Mouse (Mus musculus): Measurements from ENCODE around the gene 1190002N15Rik. TPM values are rescaled to one million over a fixed set of nuclear protein-coding genes. Genes with fewer than 3 reads are reported as not detected.

Gene 1190002N15Rik
- polyA plus RNA-seq (2014; fragmentation: Nextera tagmentation; extraction: Ambion mirVana): 25.7 and 38.7 TPM in 2 replicates

GRCm38 (mm10) chr9:94537970-94538822, at the start of gene 1190002N15Rik:
1190002N15Rik (minus strand) TSS chr9:94538081.
- no peaks in the 10 kb centered on the region for H3K36me3 ChIP-seq (replicated peaks; ENCODE audit: control insufficient read depth, insufficient read depth, low read depth, low read length)
- ATAC-seq (replicated peaks; ENCODE audit: insufficient number of reproducible peaks, low FRiP score, low TSS enrichment, low read depth) (peak; percentile 92), DNase-seq (ENCODE audit: low spot score) (peak; percentile 96)
- no peaks in the 10 kb centered on the region for H3K27me3 ChIP-seq (ENCODE audit: control insufficient read depth, insufficient read depth, low read length)
- no peaks in the 10 kb centered on the region for H3K4me1 ChIP-seq (ENCODE audit: control insufficient read depth, insufficient read depth, low read length)
- H3K9ac ChIP-seq (replicated peaks; ENCODE audit: low read length): peak within 1 kb of the TSS; percentile 75
- H3K27ac ChIP-seq (replicated peaks; ENCODE audit: low read depth, low read length): peak within 1 kb of the TSS; percentile 91
- peak within 1 kb of the TSS; percentile 93 for H3K4me2 ChIP-seq (ENCODE audit: low read depth, low read length)
- H3K9me3 ChIP-seq (replicated peaks; ENCODE audit: control insufficient read depth, low read length): no peaks in the 10 kb centered on the region
- under 1% methylated on average over 51 of the region's 104 CpGs for WGBS
- peak within 1 kb of the TSS; percentile 64 for H3K4me3 ChIP-seq (ENCODE audit: low read depth, low read length)

GRCm38 (mm10) chr9:94582309-94582708, 44.4 kb upstream of the 1190002N15Rik start:
- no peak overlapping the region for H3K27ac ChIP-seq (replicated peaks; ENCODE audit: low read depth, low read length)
- no peaks in the 10 kb centered on the region for H3K36me3 ChIP-seq (replicated peaks; ENCODE audit: control insufficient read depth, insufficient read depth, low read depth, low read length)
- no peaks in the 10 kb centered on the region for H3K4me1 ChIP-seq (ENCODE audit: control insufficient read depth, insufficient read depth, low read length)
- H3K27me3 ChIP-seq (ENCODE audit: control insufficient read depth, insufficient read depth, low read length): no peaks in the 10 kb centered on the region
- no peak for DNase-seq (ENCODE audit: low spot score)
- no peak overlapping the region for H3K4me2 ChIP-seq (ENCODE audit: low read depth, low read length)
- 59% methylated on average over 8 of the region's 8 CpGs for WGBS
- no peak overlapping the region for H3K9ac ChIP-seq (replicated peaks; ENCODE audit: low read length)
- H3K9me3 ChIP-seq (replicated peaks; ENCODE audit: control insufficient read depth, low read length): no peaks in the 10 kb centered on the region
- ATAC-seq (replicated peaks; ENCODE audit: insufficient number of reproducible peaks, low FRiP score, low TSS enrichment, low read depth): no peak
- no peak overlapping the region for H3K4me3 ChIP-seq (ENCODE audit: low read depth, low read length)

GRCm38 (mm10) chr9:94581661-94582060, 43.8 kb upstream of the 1190002N15Rik start:
- Histone ChIP-seq H3K4me3 (ENCODE audit: low read depth, low read length) (no peak overlapping the region), H3K9me3 (replicated peaks; ENCODE audit: control insufficient read depth, low read length) (no peaks in the 10 kb centered on the region), H3K27ac (replicated peaks; ENCODE audit: low read depth, low read length) (no peak overlapping the region), H3K27me3 (ENCODE audit: control insufficient read depth, insufficient read depth, low read length) (no peaks in the 10 kb centered on the region), H3K36me3 (replicated peaks; ENCODE audit: control insufficient read depth, insufficient read depth, low read depth, low read length) (no peaks in the 10 kb centered on the region), H3K9ac (replicated peaks; ENCODE audit: low read length) (no peak overlapping the region), H3K4me2 (ENCODE audit: low read depth, low read length) (no peak overlapping the region), H3K4me1 (ENCODE audit: control insufficient read depth, insufficient read depth, low read length) (no peaks in the 10 kb centered on the region)
- 83% methylated on average over 4 of the region's 4 CpGs for WGBS
- DNase-seq (ENCODE audit: low spot score) (no peak), ATAC-seq (replicated peaks; ENCODE audit: insufficient number of reproducible peaks, low FRiP score, low TSS enrichment, low read depth) (no peak)

GRCm38 (mm10) chr9:94580071-94580737, 42.3 kb upstream of the 1190002N15Rik start:
- H3K4me1 ChIP-seq (ENCODE audit: control insufficient read depth, insufficient read depth, low read length): no peaks in the 10 kb centered on the region
- H3K27me3 ChIP-seq (ENCODE audit: control insufficient read depth, insufficient read depth, low read length): no peaks in the 10 kb centered on the region
- DNase-seq (ENCODE audit: low spot score): no peak
- H3K9me3 ChIP-seq (replicated peaks; ENCODE audit: control insufficient read depth, low read length): no peaks in the 10 kb centered on the region
- H3K9ac ChIP-seq (replicated peaks; ENCODE audit: low read length): no peak overlapping the region
- H3K27ac ChIP-seq (replicated peaks; ENCODE audit: low read depth, low read length): no peak overlapping the region
- H3K4me3 ChIP-seq (ENCODE audit: low read depth, low read length): no peak overlapping the region
- no peak overlapping the region for H3K4me2 ChIP-seq (ENCODE audit: low read depth, low read length)
- ATAC-seq (replicated peaks; ENCODE audit: insufficient number of reproducible peaks, low FRiP score, low TSS enrichment, low read depth): no peak
- no peaks in the 10 kb centered on the region for H3K36me3 ChIP-seq (replicated peaks; ENCODE audit: control insufficient read depth, insufficient read depth, low read depth, low read length)
- WGBS: 90% methylated on average over 3 of the region's 3 CpGs

- Histone ChIP-seq H3K27me3 (ENCODE audit: control insufficient read depth, insufficient read depth, low read length) (no peaks in the 10 kb centered on the region), H3K4me3 (ENCODE audit: low read depth, low read length) (no peak overlapping the region), H3K9me3 (replicated peaks; ENCODE audit: control insufficient read depth, low read length) (no peaks in the 10 kb centered on the region), H3K9ac (replicated peaks; ENCODE audit: low read length) (no peak overlapping the region), H3K4me2 (ENCODE audit: low read depth, low read length) (no peak overlapping the region), H3K27ac (replicated peaks; ENCODE audit: low read depth, low read length) (no peak overlapping the region), H3K4me1 (ENCODE audit: control insufficient read depth, insufficient read depth, low read length) (no peaks in the 10 kb centered on the region), H3K36me3 (replicated peaks; ENCODE audit: control insufficient read depth, insufficient read depth, low read depth, low read length) (no peaks in the 10 kb centered on the region)
- DNase-seq (ENCODE audit: low spot score): no peak
- ATAC-seq (replicated peaks; ENCODE audit: insufficient number of reproducible peaks, low FRiP score, low TSS enrichment, low read depth): no peak
- WGBS: 61% methylated on average over 1 of the region's 1 CpGs
Measured at GRCm38 (mm10) chr9:94571802-94572201, 33.9 kb upstream of the 1190002N15Rik start.

- no peaks in the 10 kb centered on the region for H3K9me3 ChIP-seq (replicated peaks; ENCODE audit: control insufficient read depth, low read length)
- DNase-seq (ENCODE audit: low spot score) (no peak), ATAC-seq (replicated peaks; ENCODE audit: insufficient number of reproducible peaks, low FRiP score, low TSS enrichment, low read depth) (no peak)
- no peak overlapping the region for H3K27ac ChIP-seq (replicated peaks; ENCODE audit: low read depth, low read length)
- H3K4me3 ChIP-seq (ENCODE audit: low read depth, low read length): no peak overlapping the region
- H3K36me3 ChIP-seq (replicated peaks; ENCODE audit: control insufficient read depth, insufficient read depth, low read depth, low read length): no peaks in the 10 kb centered on the region
- no peaks in the 10 kb centered on the region for H3K27me3 ChIP-seq (ENCODE audit: control insufficient read depth, insufficient read depth, low read length)
- 79% methylated on average over 3 of the region's 3 CpGs for WGBS
- no peak overlapping the region for H3K4me2 ChIP-seq (ENCODE audit: low read depth, low read length)
- no peaks in the 10 kb centered on the region for H3K4me1 ChIP-seq (ENCODE audit: control insufficient read depth, insufficient read depth, low read length)
- no peak overlapping the region for H3K9ac ChIP-seq (replicated peaks; ENCODE audit: low read length)
Measured at GRCm38 (mm10) chr9:94568386-94568785, 30.5 kb upstream of the 1190002N15Rik start.

GRCm38 (mm10) chr9:94567722-94568314, 29.9 kb upstream of the 1190002N15Rik start:
- DNase-seq (ENCODE audit: low spot score) (no peak), ATAC-seq (replicated peaks; ENCODE audit: insufficient number of reproducible peaks, low FRiP score, low TSS enrichment, low read depth) (no peak)
- no peak overlapping the region for H3K4me2 ChIP-seq (ENCODE audit: low read depth, low read length)
- H3K27me3 ChIP-seq (ENCODE audit: control insufficient read depth, insufficient read depth, low read length): no peaks in the 10 kb centered on the region
- H3K9me3 ChIP-seq (replicated peaks; ENCODE audit: control insufficient read depth, low read length): no peaks in the 10 kb centered on the region
- no peak overlapping the region for H3K27ac ChIP-seq (replicated peaks; ENCODE audit: low read depth, low read length)
- H3K9ac ChIP-seq (replicated peaks; ENCODE audit: low read length): no peak overlapping the region
- H3K36me3 ChIP-seq (replicated peaks; ENCODE audit: control insufficient read depth, insufficient read depth, low read depth, low read length): no peaks in the 10 kb centered on the region
- no peak overlapping the region for H3K4me3 ChIP-seq (ENCODE audit: low read depth, low read length)
- H3K4me1 ChIP-seq (ENCODE audit: control insufficient read depth, insufficient read depth, low read length): no peaks in the 10 kb centered on the region
- 78% methylated on average over 5 of the region's 5 CpGs for WGBS
